Mouse (Mus musculus) kidney, adult 18-20 months (tissue): Measurements from ENCODE around the gene 1700019N19Rik.

Source experiments
- DNase-seq: peaks from one replicate; pipeline ENCODE4 v3.0.0; 2021

Gene 1700019N19Rik

GRCm38 (mm10) chr19:58805191-58805779 is 11.0 kb upstream of the 1700019N19Rik start:
- no peak for DNase-seq

GRCm38 (mm10) chr19:58795114-58795669 is 931 bp upstream of the 1700019N19Rik start:
- no peak for DNase-seq

GRCm38 (mm10) chr19:58789194-58789593 is 5.1 kb downstream of the 1700019N19Rik start:
- no peak for DNase-seq

GRCm38 (mm10) chr19:58783938-58784337 is 10.3 kb downstream of the 1700019N19Rik start:
- DNase-seq: no peak

- DNase-seq: no peak
Measured at GRCm38 (mm10) chr19:58781566-58781965, 12.7 kb downstream of the 1700019N19Rik start.

GRCm38 (mm10) chr19:58776461-58776860 is 17.8 kb downstream of the 1700019N19Rik start:
- DNase-seq: no peak

- no peak for DNase-seq
Measured at GRCm38 (mm10) chr19:58767329-58767728, 26.9 kb downstream of the 1700019N19Rik start.

GRCm38 (mm10) chr19:58762848-58763541 is 31.3 kb downstream of the 1700019N19Rik start:
- DNase-seq: peak; percentile 47

- DNase-seq: no peak
Measured at GRCm38 (mm10) chr19:58762316-58762715, 31.9 kb downstream of the 1700019N19Rik start.

GRCm38 (mm10) chr19:58759423-58759822 is 34.8 kb downstream of the 1700019N19Rik start, which contains the start of gene Pnliprp2:
TSS of gene Pnliprp2 (plus strand) at chr19:58759719.
- peak; percentile 24 for DNase-seq

GRCm38 (mm10) chr19:58758871-58759270 is 35.4 kb downstream of the 1700019N19Rik start:
- no peak for DNase-seq

- no peak for DNase-seq
Measured at GRCm38 (mm10) chr19:58751504-58751903, 42.8 kb downstream of the 1700019N19Rik start.

GRCm38 (mm10) chr19:58750822-58751221 is 43.4 kb downstream of the 1700019N19Rik start:
- no peak for DNase-seq

- no peak for DNase-seq
Measured at GRCm38 (mm10) chr19:58747498-58748000, 46.7 kb downstream of the 1700019N19Rik start.

GRCm38 (mm10) chr19:58743736-58744135 is 50.5 kb downstream of the 1700019N19Rik start:
- no peak for DNase-seq

GRCm38 (mm10) chr19:58742711-58743110 is 51.5 kb downstream of the 1700019N19Rik start:
- no peak for DNase-seq

- no peak for DNase-seq
Measured at GRCm38 (mm10) chr19:58741036-58741435, 53.2 kb downstream of the 1700019N19Rik start.

GRCm38 (mm10) chr19:58738111-58738510 is 56.1 kb downstream of the 1700019N19Rik start:
- no peak for DNase-seq
